Mouse (Mus musculus) midbrain, postnatal 0 days (tissue): ENCODE measurements around the gene Edem1. TPM values are rescaled to one million over a fixed set of nuclear protein-coding genes. Genes with fewer than 3 reads are reported as not detected.

Source experiments
- ATAC-seq: fragments of 200-750 bp; cut with Nextera tagmentation; 2 replicates; pipeline ENCODE4 v1.8.0; 2017; ENCODE audit warnings: moderate number of reproducible peaks, mild to moderate bottlenecking, moderate TSS enrichment, moderate library complexity; ENCODE audit not compliant: low FRiP score
- DNase-seq: peaks from one replicate; pipeline ENCODE4 v3.0.0-alpha.2; 2015; ENCODE audit warnings: low spot score
- H3K27ac ChIP-seq: fragments of 300-500 bp; sonication (generic); 2 replicates; pipeline ENCODE4 v1.5.1; 2014; ENCODE audit warnings: low read depth, mild to moderate bottlenecking, low read length, mixed read lengths
- H3K27me3 ChIP-seq: fragments of 300-500 bp; sonication (generic); 2 replicates; pipeline ENCODE4 v1.6.1; 2014; ENCODE audit warnings: low read length, control low read depth, mixed read lengths; ENCODE audit not compliant: insufficient read depth
- H3K36me3 ChIP-seq: fragments of 300-500 bp; sonication (generic); 2 replicates; pipeline ENCODE4 v1.6.1; 2014; ENCODE audit warnings: low read length, control low read depth, mixed read lengths; ENCODE audit not compliant: insufficient read depth
- H3K4me1 ChIP-seq: fragments of 300-500 bp; sonication (generic); 2 replicates; pipeline ENCODE4 v1.6.1; 2014; ENCODE audit warnings: mild to moderate bottlenecking, control low read depth, antibody characterized with exemption, low read length, mixed read lengths; ENCODE audit not compliant: insufficient read depth
- H3K4me2 ChIP-seq: fragments of 300-500 bp; sonication (generic); 2 replicates; pipeline ENCODE4 v1.6.1; 2014; ENCODE audit warnings: low read depth, mild to moderate bottlenecking, low read length, mixed read lengths; ENCODE audit not compliant: poor library complexity, severe bottlenecking
- H3K4me3 ChIP-seq: fragments of 300-500 bp; sonication (generic); 2 replicates; pipeline ENCODE4 v1.5.1; 2014; ENCODE audit warnings: low read depth, mild to moderate bottlenecking, low read length, moderate library complexity
- H3K9ac ChIP-seq: fragments of 300-500 bp; sonication (generic); replicated peaks from 2 replicates; pipeline ENCODE4 v1.6.1; 2014; ENCODE audit warnings: mild to moderate bottlenecking, low read length, moderate library complexity, mixed read lengths; ENCODE audit not compliant: poor library complexity, severe bottlenecking
- H3K9me3 ChIP-seq: fragments of 300-500 bp; sonication (generic); 2 replicates; pipeline ENCODE4 v1.6.1; 2016; ENCODE audit warnings: low read length, control low read depth
- CTCF ChIP-seq: IDR thresholded peaks from 2 replicates; pipeline ENCODE4 v1.5.1; 2016; ENCODE audit warnings: antibody characterized with exemption, mild to moderate bottlenecking
- WGBS: fragments of 180-500 bp; shearing (Covaris S2); extraction: QIAGEN DNeasy Blood & Tissue Kit; methylation state at CpG from one replicate; pipeline ENCODE4 v1.1.7; 2014; 5-methylcytosine and 5-hydroxymethylcytosine counted together
- polyA plus RNA-seq: library from polyadenylated mRNA; unstranded; fragments of >200 nt; fragmentation: Nextera tagmentation; extraction: Ambion mirVana; gene quantifications from 2 replicates; pipeline ENCODE4 v1.2.1, GENCODE M21; 2015
- total RNA-seq: library from RNA; depleted of rRNA; stranded (reverse); fragments of >200 nt; gene quantifications from 2 replicates; pipeline ENCODE4 v1.2.3, GENCODE M21; 2014

Gene Edem1
- total and polyA plus RNA-seq, 2 experiments from 2014 or later: 3.7 to 11.3 TPM

GRCm38 (mm10) chr6:108805871-108806270 lies 22.6 kb upstream of the Edem1 start:
- H3K4me3 ChIP-seq: no peak overlapping the region
- DNase-seq: no peak
- ATAC-seq: no peak
- H3K36me3 ChIP-seq: no peaks in the 10 kb centered on the region
- no peaks in the 10 kb centered on the region for H3K4me1 ChIP-seq
- 91% methylated on average over 7 of the region's 7 CpGs for WGBS
- H3K9me3 ChIP-seq: no peaks in the 10 kb centered on the region
- no peak overlapping the region for H3K27ac ChIP-seq
- H3K27me3 ChIP-seq: no peaks in the 10 kb centered on the region
- H3K4me2 ChIP-seq: no peak overlapping the region
- H3K9ac ChIP-seq: no peak overlapping the region
- TF ChIP-seq CTCF: no peak

GRCm38 (mm10) chr6:108807446-108807845 lies 21.0 kb upstream of the Edem1 start:
- Histone ChIP-seq H3K4me3 (no peak overlapping the region), H3K27me3 (no peaks in the 10 kb centered on the region), H3K9me3 (no peaks in the 10 kb centered on the region), H3K4me2 (no peak overlapping the region), H3K4me1 (no peaks in the 10 kb centered on the region), H3K9ac (no peak overlapping the region), H3K36me3 (no peaks in the 10 kb centered on the region), H3K27ac (no peak overlapping the region)
- WGBS: 70% methylated on average over 3 of the region's 3 CpGs
- no peak; the same call in 1 of the 2 replicates for TF ChIP-seq CTCF
- DNase-seq (no peak), ATAC-seq (no peak)

GRCm38 (mm10) chr6:108808786-108809185 lies 19.7 kb upstream of the Edem1 start:
- Histone ChIP-seq H3K4me1 (no peaks in the 10 kb centered on the region), H3K36me3 (no peaks in the 10 kb centered on the region), H3K9ac (no peak overlapping the region), H3K4me2 (no peak overlapping the region), H3K9me3 (no peaks in the 10 kb centered on the region), H3K4me3 (no peak overlapping the region), H3K27me3 (no peaks in the 10 kb centered on the region), H3K27ac (no peak overlapping the region)
- 71% methylated on average over 1 of the region's 1 CpGs for WGBS
- DNase-seq: no peak
- peak; percentile 34 for TF ChIP-seq CTCF
- no peak for ATAC-seq

GRCm38 (mm10) chr6:108810237-108810636 lies 18.2 kb upstream of the Edem1 start:
- DNase-seq (no peak), ATAC-seq (no peak)
- 71% methylated on average over 10 of the region's 10 CpGs for WGBS
- H3K4me2 ChIP-seq: no peak overlapping the region
- no peak overlapping the region for H3K27ac ChIP-seq
- no peak overlapping the region for H3K9ac ChIP-seq
- H3K27me3 ChIP-seq: no peaks in the 10 kb centered on the region
- no peak for TF ChIP-seq CTCF
- no peaks in the 10 kb centered on the region for H3K4me1 ChIP-seq
- H3K9me3 ChIP-seq: no peaks in the 10 kb centered on the region
- H3K4me3 ChIP-seq: no peak overlapping the region
- no peaks in the 10 kb centered on the region; the same call in 1 of the 2 replicates for H3K36me3 ChIP-seq

GRCm38 (mm10) chr6:108812134-108812533 lies 16.3 kb upstream of the Edem1 start:
- Histone ChIP-seq H3K9ac (no peak overlapping the region), H3K9me3 (no peaks in the 10 kb centered on the region), H3K36me3 (no peaks in the 10 kb centered on the region; the same call in 1 of the 2 replicates), H3K4me3 (no peak overlapping the region), H3K4me2 (no peak overlapping the region), H3K27me3 (no peaks in the 10 kb centered on the region), H3K27ac (no peak overlapping the region), H3K4me1 (no peaks in the 10 kb centered on the region)
- no peak for TF ChIP-seq CTCF
- DNase-seq (no peak), ATAC-seq (no peak)
- WGBS: 88% methylated on average over 2 of the region's 2 CpGs

- no peaks in the 10 kb centered on the region for H3K9me3 ChIP-seq
- no peak overlapping the region for H3K27ac ChIP-seq
- no peak overlapping the region for H3K4me3 ChIP-seq
- no peak overlapping the region for H3K4me2 ChIP-seq
- H3K36me3 ChIP-seq: peaks cover 17% of the 10 kb centered on the region; the same call in 1 of the 2 replicates
- no peak overlapping the region for H3K9ac ChIP-seq
- no peak for TF ChIP-seq CTCF
- no peaks in the 10 kb centered on the region for H3K4me1 ChIP-seq
- ATAC-seq (no peak), DNase-seq (no peak)
- WGBS: 72% methylated on average over 4 of the region's 4 CpGs
- no peaks in the 10 kb centered on the region for H3K27me3 ChIP-seq
Observed at GRCm38 (mm10) chr6:108817510-108817909, 10.9 kb upstream of the Edem1 start.
